Mouse (Mus musculus) lung, embryonic 14.5 days (tissue): ENCODE measurements around the gene Ubash3b. TPM values are rescaled to one million over a fixed set of nuclear protein-coding genes. Genes with fewer than 3 reads are reported as not detected.

ENCODE experiments used
- ATAC-seq: fragments of 200-750 bp; cut with Nextera tagmentation; 2 replicates; pipeline ENCODE4 v1.8.0; 2017; ENCODE audit warnings: mild to moderate bottlenecking, moderate TSS enrichment, moderate library complexity; ENCODE audit not compliant: insufficient read depth
- DNase-seq: peaks from one replicate; pipeline ENCODE4 v3.0.0-alpha.2; 2015
- H3K27ac ChIP-seq: fragments of 300-500 bp; sonication (generic); 2 replicates; pipeline ENCODE4 v1.5.1; 2014; ENCODE audit warnings: low read depth, mild to moderate bottlenecking, moderate library complexity
- H3K27me3 ChIP-seq: fragments of 300-500 bp; sonication (generic); 2 replicates; pipeline ENCODE4 v1.6.1; 2014; ENCODE audit warnings: low read length, control low read depth; ENCODE audit not compliant: insufficient read depth
- H3K36me3 ChIP-seq: fragments of 300-500 bp; sonication (generic); 2 replicates; pipeline ENCODE4 v1.6.1; 2014; ENCODE audit warnings: control low read depth; ENCODE audit not compliant: insufficient read depth
- H3K4me1 ChIP-seq: fragments of 300-500 bp; sonication (generic); 2 replicates; pipeline ENCODE4 v1.6.1; 2014; ENCODE audit warnings: antibody characterized with exemption, control low read depth; ENCODE audit not compliant: insufficient read depth
- H3K4me2 ChIP-seq: fragments of 300-500 bp; sonication (generic); 2 replicates; pipeline ENCODE4 v1.6.1; 2014; ENCODE audit warnings: mild to moderate bottlenecking
- H3K4me3 ChIP-seq: fragments of 300-500 bp; sonication (generic); 2 replicates; pipeline ENCODE4 v1.5.1; 2014; ENCODE audit warnings: low read depth, low read length
- H3K9ac ChIP-seq: fragments of 300-500 bp; sonication (generic); 2 replicates; pipeline ENCODE4 v1.6.1; 2014
- H3K9me3 ChIP-seq: fragments of 300-500 bp; sonication (generic); 2 replicates; pipeline ENCODE4 v1.6.1; 2016; ENCODE audit warnings: low read depth, low read length, control low read depth
- CTCF ChIP-seq: IDR thresholded peaks from 2 replicates; pipeline ENCODE4 v1.5.1; 2016; ENCODE audit warnings: antibody characterized with exemption, low read depth
- WGBS: fragments of 180-500 bp; shearing (Covaris S2); extraction: QIAGEN DNeasy Blood & Tissue Kit; methylation state at CpG from one replicate; pipeline ENCODE4 v1.1.7; 2014; 5-methylcytosine and 5-hydroxymethylcytosine counted together
- polyA plus RNA-seq: library from polyadenylated mRNA; unstranded; fragments of >200 nt; fragmentation: Nextera tagmentation; extraction: Ambion mirVana; gene quantifications from 2 replicates; pipeline ENCODE4 v1.2.1, GENCODE M21; 2014

Ubash3b gene
- polyA plus RNA-seq, 1 experiment from 2014 or later: 8.0 TPM

- WGBS: 14% methylated on average over 13 of the region's 13 CpGs
- Histone ChIP-seq H3K4me2 (peak overlapping the region; percentile 30), H3K27ac (no peak overlapping the region)
Measured at GRCm38 (mm10) chr9:41147203-41147842, 14.2 kb downstream of the Ubash3b start.

GRCm38 (mm10) chr9:41143825-41144224 is 17.7 kb downstream of the Ubash3b start:
- Histone ChIP-seq H3K9ac (no peak overlapping the region), H3K4me2 (no peak overlapping the region), H3K9me3 (no peaks in the 10 kb centered on the region), H3K27ac (no peak overlapping the region), H3K4me3 (no peak overlapping the region), H3K27me3 (no peaks in the 10 kb centered on the region), H3K36me3 (no peaks in the 10 kb centered on the region), H3K4me1 (no peaks in the 10 kb centered on the region)
- ATAC-seq: no peak
- DNase-seq: no peak
- 54% methylated on average over 15 of the region's 15 CpGs for whole genome bisulfite sequencing
- TF ChIP-seq CTCF: no peak

More at GRCm38 (mm10) chr9:41147203-41147842, 14.2 kb downstream of the Ubash3b start:
- no peaks in the 10 kb centered on the region for H3K4me1 ChIP-seq
- peak; percentile 80 for ATAC-seq
- TF ChIP-seq CTCF: no peak
- no peak overlapping the region for H3K9ac ChIP-seq
- H3K9me3 ChIP-seq: no peaks in the 10 kb centered on the region
- peak; percentile 80 for DNase-seq
- no peaks in the 10 kb centered on the region for H3K27me3 ChIP-seq
- no peak overlapping the region for H3K4me3 ChIP-seq
- no peaks in the 10 kb centered on the region for H3K36me3 ChIP-seq

GRCm38 (mm10) chr9:41143115-41143514 is 18.4 kb downstream of the Ubash3b start:
- Histone ChIP-seq H3K9ac (no peak overlapping the region), H3K4me3 (no peak overlapping the region), H3K9me3 (no peaks in the 10 kb centered on the region), H3K36me3 (no peaks in the 10 kb centered on the region), H3K27ac (no peak overlapping the region), H3K27me3 (no peaks in the 10 kb centered on the region), H3K4me1 (no peaks in the 10 kb centered on the region), H3K4me2 (no peak overlapping the region)
- DNase-seq: no peak
- 61% methylated on average over 3 of the region's 3 CpGs for WGBS
- ATAC-seq: no peak
- no peak for TF ChIP-seq CTCF

- TF ChIP-seq CTCF: no peak
- DNase-seq: no peak
- no peaks in the 10 kb centered on the region for H3K36me3 ChIP-seq
- no peaks in the 10 kb centered on the region for H3K27me3 ChIP-seq
- H3K27ac ChIP-seq: no peak overlapping the region
- no peaks in the 10 kb centered on the region for H3K9me3 ChIP-seq
- H3K4me2 ChIP-seq: no peak overlapping the region
- no peaks in the 10 kb centered on the region for H3K4me1 ChIP-seq
- H3K4me3 ChIP-seq: no peak overlapping the region
- ATAC-seq: no peak
- WGBS: 76% methylated on average over 2 of the region's 2 CpGs
- no peak overlapping the region for H3K9ac ChIP-seq
Measured at GRCm38 (mm10) chr9:41141026-41141425, 20.5 kb downstream of the Ubash3b start.

GRCm38 (mm10) chr9:41138987-41139808 is 22.3 kb downstream of the Ubash3b start:
- Histone ChIP-seq H3K9me3 (no peaks in the 10 kb centered on the region), H3K36me3 (no peaks in the 10 kb centered on the region), H3K9ac (no peak overlapping the region), H3K4me3 (no peak overlapping the region), H3K4me1 (no peaks in the 10 kb centered on the region), H3K27me3 (no peaks in the 10 kb centered on the region), H3K27ac (no peak overlapping the region), H3K4me2 (no peak overlapping the region)
- 27% methylated on average over 6 of the region's 6 CpGs for WGBS
- DNase-seq (no peak), ATAC-seq (no peak)
- no peak for TF ChIP-seq CTCF

- Histone ChIP-seq H3K9me3 (no peaks in the 10 kb centered on the region), H3K36me3 (no peaks in the 10 kb centered on the region), H3K27ac (no peak overlapping the region), H3K4me1 (no peaks in the 10 kb centered on the region), H3K9ac (no peak overlapping the region), H3K4me2 (no peak overlapping the region), H3K27me3 (no peaks in the 10 kb centered on the region), H3K4me3 (no peak overlapping the region)
- no peak for TF ChIP-seq CTCF
- ATAC-seq (peak; percentile 54; the same call in 1 of the 2 replicates), DNase-seq (peak; percentile 70)
- WGBS: 33% methylated on average over 7 of the region's 7 CpGs
Measured at GRCm38 (mm10) chr9:41136691-41137467, 24.6 kb downstream of the Ubash3b start.

- ATAC-seq (no peak), DNase-seq (no peak)
- H3K4me1 ChIP-seq: no peaks in the 10 kb centered on the region
- no peaks in the 10 kb centered on the region for H3K36me3 ChIP-seq
- H3K27ac ChIP-seq: no peak overlapping the region
- no peaks in the 10 kb centered on the region for H3K27me3 ChIP-seq
- no peak overlapping the region for H3K4me3 ChIP-seq
- no peak overlapping the region for H3K4me2 ChIP-seq
- WGBS: 87% methylated on average over 2 of the region's 2 CpGs
- H3K9ac ChIP-seq: no peak overlapping the region
- no peaks in the 10 kb centered on the region for H3K9me3 ChIP-seq
- no peak for TF ChIP-seq CTCF
Measured at GRCm38 (mm10) chr9:41136273-41136672, 25.2 kb downstream of the Ubash3b start.
